Mouse (Mus musculus) C2C12 (cell line): ENCODE measurements at regions not wholly inside any gene's neighbourhood (a gene's known extent, or its start where the extent isn't known, plus 50 kb on each side); places are given as distances from the start of the nearest gene placed in this dataset.

Experiments
- CEBPB ChIP-seq: IDR thresholded peaks from one replicate; pipeline ENCODE4 v1.6.1; 2011; ENCODE audit warnings: low read depth, mild to moderate bottlenecking, control low read depth, moderate library complexity
- CTCF ChIP-seq: IDR thresholded peaks from one replicate; pipeline ENCODE4 v1.5.1; 2011; ENCODE audit not compliant: control insufficient read depth, insufficient read depth, insufficient read length
- MAX ChIP-seq: IDR thresholded peaks from one replicate; pipeline ENCODE4 v1.6.1; 2011; ENCODE audit warnings: mild to moderate bottlenecking, control low read depth
- USF1 ChIP-seq: IDR thresholded peaks from one replicate; pipeline ENCODE4 v1.6.1; 2011; ENCODE audit warnings: low read depth, mild to moderate bottlenecking, control low read depth, moderate library complexity

- TF ChIP-seq CTCF (no peak), USF1 (no peak), CEBPB (no peak), MAX (no peak)
Observed at GRCm38 (mm10) chr14:108279630-108280029, 634.3 kb downstream of the Slitrk1 start.
